Mouse (Mus musculus): ENCODE data around the gene Angptl2. TPM values are rescaled to one million over a fixed set of nuclear protein-coding genes. Genes with fewer than 3 reads are reported as not detected.

The Angptl2 gene
- total RNA-seq (2015; ENCODE audit: low replicate concordance), result 1.0 TPM in 1 of 2 replicates, not detected in the other
- 0.70 TPM in 1 of 2 replicates, not detected in the other for total RNA-seq (2017; ENCODE audit: low replicate concordance)

DNA sequence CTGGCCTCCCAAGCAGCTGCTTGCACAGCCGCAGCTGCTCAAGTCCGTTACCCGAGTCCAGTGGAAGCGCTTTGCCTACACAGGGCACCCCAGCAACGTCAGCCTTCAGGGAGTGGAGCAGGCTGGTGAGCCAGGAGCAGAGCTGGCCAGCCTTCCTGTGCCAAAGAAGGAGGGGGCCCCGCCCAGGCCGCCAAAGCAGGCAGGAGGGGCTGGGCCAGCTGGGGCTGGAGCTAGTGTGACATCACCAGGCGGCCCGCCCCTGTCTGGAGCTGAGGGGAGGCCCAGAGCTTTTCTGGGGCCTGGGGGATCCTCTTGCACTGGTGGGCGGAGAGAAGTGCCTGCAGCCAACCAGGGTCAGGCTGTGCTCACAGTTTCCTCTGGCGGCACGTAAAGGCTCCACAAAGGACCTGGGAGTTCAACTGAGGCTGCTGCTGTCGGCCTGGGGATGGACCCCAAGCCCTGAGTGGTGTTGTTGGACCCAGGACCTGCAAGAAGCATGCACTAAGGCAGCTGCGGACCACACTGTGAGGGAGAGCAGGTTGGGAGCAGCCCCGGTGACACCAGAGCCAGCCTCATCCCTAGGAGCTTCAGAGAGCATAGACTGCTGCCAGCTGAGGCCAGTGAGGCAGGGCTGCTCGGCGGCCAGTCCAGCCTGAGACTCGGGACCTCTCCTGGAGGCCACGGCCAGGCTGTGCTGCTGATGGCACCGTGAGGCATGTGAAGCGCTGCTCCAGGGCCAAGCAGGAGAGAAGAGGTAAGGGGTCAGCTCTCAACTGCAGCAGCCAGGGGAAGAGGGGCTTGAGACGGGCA, at the start of gene Angptl2:
Gene Angptl2, plus strand, starts transcription at position 370 of the 810 bp plus-strand sequence.
- ATAC-seq (replicated peaks; ENCODE audit: low FRiP score, poor library complexity, severe bottlenecking), result no peak

GRCm38 (mm10) chr2:33167060-33167459, 48.8 kb upstream of the Angptl2 start:
- no peak for ATAC-seq (replicated peaks; ENCODE audit: low FRiP score, poor library complexity, severe bottlenecking)

DNA sequence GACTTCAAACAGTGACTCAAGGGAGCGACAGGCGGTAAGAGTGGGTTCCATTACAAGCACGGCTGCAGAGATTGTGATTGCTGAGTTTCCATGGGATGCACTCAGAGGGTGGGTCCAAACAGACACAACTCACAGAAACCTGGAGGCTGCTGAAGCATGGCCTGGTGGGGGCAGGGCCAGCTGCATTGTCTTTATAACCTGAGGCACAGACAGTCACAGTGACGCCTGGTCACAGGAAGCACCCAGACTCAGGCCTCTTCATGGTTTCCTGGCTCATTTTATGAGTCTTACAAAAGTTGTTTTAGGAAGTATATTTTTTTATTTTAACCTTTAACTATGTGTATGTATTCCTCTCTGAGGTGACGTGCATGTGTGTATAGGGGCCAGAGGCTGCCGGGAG, 46.4 kb upstream of the Angptl2 start:
- ATAC-seq (replicated peaks; ENCODE audit: low FRiP score, poor library complexity, severe bottlenecking), result no peak

DNA sequence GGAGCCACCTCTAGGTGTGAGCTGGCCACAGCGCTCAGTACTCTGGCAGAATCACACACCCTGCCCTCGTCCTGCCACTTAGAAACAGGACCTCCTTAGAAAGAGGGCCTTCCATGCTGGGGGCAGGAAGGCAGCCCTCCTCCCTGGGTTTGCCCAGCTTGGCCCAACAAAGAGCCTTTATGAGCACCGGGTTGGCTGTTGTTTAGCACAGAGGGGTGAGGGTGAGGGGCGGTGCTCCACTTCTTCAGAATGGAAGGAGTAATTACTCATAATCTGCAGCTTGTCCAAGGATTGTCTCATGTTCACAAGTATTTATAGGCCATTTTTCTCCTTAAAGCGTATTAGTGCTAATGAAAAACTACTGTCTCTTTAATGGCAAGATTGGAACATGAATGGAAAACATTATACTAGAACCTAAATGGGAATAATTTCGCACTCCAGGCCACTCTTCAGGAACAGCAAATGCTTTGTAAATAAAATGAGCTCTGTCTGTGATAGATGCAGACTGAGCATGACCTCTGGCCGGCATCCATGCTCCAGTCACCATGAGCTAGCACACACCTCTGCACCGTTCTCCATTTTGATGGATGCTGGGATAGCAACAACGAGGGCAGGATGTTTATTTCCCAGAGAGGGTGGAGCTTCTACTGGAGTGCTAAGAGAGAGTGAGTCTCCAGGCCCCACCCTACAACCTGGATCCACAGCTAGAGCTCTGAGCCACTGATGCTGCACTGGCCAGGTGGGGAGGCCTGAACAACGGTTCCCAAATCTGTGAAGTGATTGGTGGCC, 44.9 kb upstream of the Angptl2 start:
- no peak for ATAC-seq (replicated peaks; ENCODE audit: low FRiP score, poor library complexity, severe bottlenecking)

DNA sequence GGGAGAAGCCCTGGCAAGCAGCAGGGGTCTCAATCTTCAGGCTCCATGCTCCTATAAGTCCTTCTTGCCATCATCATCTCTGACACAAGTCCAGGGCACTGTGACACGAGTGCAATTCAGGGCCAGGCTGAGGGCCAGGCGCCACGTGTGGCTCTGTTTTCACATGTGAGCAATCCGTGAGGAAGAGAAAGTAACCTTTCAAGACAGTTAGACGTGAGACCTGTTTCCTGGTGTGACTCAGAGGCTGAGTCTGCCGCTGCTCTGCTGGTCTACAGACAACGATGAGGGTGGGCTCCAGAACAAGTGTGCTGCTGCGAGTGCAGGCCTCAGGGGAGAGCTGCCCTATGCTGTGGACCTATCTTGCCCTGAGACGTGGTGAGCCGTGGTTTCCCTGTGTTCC, 42.7 kb upstream of the Angptl2 start:
- no peak for ATAC-seq (replicated peaks; ENCODE audit: low FRiP score, poor library complexity, severe bottlenecking)

GRCm38 (mm10) chr2:33173686-33174085, 42.2 kb upstream of the Angptl2 start:
- ATAC-seq (replicated peaks; ENCODE audit: low FRiP score, poor library complexity, severe bottlenecking), result no peak

GRCm38 (mm10) chr2:33176516-33176915, 39.4 kb upstream of the Angptl2 start:
- ATAC-seq (replicated peaks; ENCODE audit: low FRiP score, poor library complexity, severe bottlenecking), result no peak

DNA sequence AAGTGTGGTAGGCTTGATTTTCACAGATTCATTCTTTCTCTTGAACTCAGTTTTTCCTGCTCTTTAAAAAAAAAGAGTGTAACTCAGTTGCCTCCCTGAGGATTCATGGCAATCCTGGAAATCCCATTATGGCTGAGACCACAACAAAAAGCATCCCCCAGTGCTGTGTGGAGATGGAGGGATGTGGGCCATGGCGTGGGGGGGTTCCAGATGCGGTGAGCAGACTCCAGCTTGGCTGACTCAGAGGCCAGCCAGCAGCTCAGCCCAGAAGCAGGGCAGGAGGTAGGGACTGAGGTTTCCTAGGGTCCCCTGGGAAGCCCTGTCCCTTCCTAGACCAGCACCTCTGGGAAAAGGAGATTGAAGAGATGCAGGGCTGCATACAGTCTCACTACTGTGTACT, 38.9 kb upstream of the Angptl2 start:
- no peak for ATAC-seq (replicated peaks; ENCODE audit: low FRiP score, poor library complexity, severe bottlenecking)

DNA sequence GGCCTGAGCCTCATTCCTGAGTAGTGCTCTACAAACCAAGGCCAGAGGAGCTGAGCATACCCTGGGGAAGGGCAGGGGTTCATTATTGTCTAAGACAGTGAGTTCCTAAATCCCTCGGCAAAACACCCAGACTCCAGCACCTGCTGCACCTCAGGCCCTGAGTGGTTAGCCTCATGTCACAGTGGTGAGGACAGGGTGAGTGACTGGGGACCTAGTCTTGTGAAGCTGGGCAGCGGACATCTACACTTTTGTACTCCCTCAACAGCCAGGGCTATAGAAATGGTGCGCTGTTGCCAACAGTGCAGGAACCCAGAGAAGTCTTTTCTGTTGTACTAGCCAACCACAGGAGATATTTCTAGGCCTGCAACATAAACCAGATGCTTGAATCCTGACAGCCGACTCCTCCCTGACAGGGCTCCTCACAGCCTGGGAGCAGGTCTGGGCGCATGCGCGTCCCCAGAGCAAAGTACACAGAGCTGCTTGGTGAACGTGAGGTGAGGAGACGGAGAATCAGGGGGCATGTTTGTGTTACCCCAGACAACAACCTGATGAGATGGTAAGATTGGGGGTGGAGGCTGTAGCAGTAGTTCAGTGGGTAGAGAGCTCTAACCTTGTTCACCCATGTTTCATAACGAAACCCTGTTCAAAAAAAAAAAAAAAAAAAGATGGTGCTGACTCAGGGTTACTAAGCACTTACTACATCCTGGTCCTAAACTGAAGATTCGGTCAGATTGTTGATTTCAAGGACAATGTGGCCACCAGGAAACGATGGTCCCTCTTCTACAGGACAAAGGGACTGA, 38.2 kb upstream of the Angptl2 start:
- no peak for ATAC-seq (replicated peaks; ENCODE audit: low FRiP score, poor library complexity, severe bottlenecking)

DNA sequence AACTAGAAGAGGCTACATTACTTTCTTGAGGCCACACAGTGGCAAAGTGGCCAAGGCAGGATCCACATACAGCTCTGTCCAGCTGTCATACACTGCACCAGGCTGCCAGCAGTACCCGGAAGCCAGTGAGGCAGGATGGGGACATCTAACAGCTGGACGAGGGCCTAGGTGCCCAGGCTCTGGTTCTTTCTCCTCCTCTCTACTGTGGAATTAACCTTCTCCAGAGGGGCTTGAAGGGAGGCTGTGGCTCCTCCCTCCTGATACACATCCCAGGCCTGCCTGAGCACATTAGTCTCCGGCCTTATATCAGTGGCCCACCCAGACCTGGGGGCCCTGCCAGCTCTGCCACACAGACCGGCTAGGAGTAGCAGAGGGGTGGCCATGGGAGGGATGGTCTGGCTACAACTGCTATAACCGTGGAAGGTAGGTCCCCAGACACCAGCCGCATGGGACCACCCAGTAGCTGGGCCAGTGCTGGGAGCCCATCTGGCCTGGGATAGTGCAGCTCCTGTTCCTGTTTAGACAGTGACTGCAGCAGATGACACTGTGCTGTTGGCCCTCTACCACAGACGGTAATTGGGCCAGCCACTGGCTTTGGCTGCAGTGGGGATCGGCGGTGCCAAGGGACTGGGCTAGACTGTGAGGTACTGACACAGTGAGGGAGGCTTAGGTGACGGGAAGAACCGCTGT, 37.5 kb upstream of the Angptl2 start:
- ATAC-seq (replicated peaks; ENCODE audit: low FRiP score, poor library complexity, severe bottlenecking), result no peak

DNA sequence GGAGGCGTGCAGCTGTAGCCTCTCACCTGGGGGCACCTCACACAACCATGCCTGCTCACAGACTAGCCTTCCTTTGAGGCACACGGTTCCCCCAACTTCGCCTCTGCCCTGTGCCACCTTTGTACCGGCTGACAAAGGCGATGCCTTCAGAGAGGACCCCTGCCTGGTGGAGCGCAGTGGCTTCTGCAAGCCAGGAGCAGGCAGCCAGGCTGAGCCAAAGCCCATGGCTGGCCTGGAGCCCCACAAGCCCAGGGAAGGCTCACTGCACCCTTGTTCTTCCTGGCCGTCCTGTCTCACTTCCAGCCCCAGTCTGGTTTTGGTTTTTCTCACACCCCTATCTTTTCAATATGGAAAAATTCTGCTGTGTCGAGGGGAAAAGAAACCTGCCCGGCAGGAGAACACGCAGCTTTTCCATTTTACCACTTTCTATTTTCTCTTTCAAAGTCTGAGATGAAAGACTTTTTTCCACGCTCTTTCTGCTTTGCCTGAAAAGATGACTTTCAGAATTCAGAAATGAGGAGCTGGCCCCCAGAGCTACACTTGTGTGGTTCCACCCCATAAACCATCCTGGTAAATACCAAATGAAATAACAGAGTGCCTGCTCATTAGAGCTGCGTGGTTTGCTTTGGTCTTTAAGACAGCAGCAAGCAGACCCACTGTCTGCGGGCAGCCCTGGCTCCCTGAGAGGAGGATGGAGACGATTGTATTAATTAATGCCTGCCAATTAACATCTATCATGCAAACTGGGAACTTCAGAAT, 36.5 kb upstream of the Angptl2 start:
- ATAC-seq (replicated peaks; ENCODE audit: low FRiP score, poor library complexity, severe bottlenecking), result no peak

GRCm38 (mm10) chr2:33179930-33180630, 35.8 kb upstream of the Angptl2 start:
- ATAC-seq (replicated peaks; ENCODE audit: low FRiP score, poor library complexity, severe bottlenecking), result no peak

- ATAC-seq (replicated peaks; ENCODE audit: low FRiP score, poor library complexity, severe bottlenecking), result no peak
These were observed 32.5 kb upstream of the Angptl2 start for GRCm38 (mm10) chr2:33183321-33183720.

GRCm38 (mm10) chr2:33184641-33185040, 31.2 kb upstream of the Angptl2 start:
- ATAC-seq (replicated peaks; ENCODE audit: low FRiP score, poor library complexity, severe bottlenecking), result no peak

DNA sequence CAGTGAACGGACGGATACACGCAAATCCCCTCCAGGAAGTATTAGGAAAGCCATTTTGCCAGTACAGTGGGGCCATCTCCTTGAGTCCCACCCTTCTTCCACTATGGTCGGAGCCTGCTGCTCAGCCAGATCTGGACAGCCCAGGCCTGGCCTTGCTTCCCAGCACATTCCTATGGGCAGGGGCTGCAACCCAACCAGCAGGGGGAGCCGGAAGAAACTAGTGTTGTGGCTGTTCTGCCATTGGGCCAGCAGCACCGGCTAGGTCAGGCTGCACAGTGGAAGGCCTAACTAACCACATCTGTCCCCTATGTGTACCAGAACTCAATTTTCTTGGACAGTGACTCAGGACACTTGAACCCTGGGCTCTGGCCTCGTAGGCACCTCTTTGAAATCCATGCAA, 30.6 kb upstream of the Angptl2 start:
- no peak for ATAC-seq (replicated peaks; ENCODE audit: low FRiP score, poor library complexity, severe bottlenecking)

DNA sequence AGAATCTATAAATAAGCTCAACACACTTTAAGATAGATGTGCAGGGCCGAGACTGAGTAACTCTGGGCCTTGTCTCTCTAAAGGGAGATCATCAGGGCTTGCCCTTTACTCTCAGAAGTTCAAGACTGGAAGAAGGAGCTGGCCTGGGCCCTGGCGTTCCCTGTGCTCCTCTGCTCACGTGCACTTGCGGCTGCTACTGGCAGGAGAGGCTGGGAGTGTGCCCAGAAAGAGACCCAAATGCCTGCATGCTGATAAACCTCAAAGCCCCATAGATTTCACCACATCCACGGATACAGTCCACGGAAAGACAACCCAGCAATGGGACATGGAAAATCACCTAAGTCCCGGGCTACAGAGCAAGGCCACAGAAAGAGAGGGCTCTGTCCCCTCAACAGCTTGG, 29.4 kb upstream of the Angptl2 start:
- ATAC-seq (replicated peaks; ENCODE audit: low FRiP score, poor library complexity, severe bottlenecking), result no peak

DNA sequence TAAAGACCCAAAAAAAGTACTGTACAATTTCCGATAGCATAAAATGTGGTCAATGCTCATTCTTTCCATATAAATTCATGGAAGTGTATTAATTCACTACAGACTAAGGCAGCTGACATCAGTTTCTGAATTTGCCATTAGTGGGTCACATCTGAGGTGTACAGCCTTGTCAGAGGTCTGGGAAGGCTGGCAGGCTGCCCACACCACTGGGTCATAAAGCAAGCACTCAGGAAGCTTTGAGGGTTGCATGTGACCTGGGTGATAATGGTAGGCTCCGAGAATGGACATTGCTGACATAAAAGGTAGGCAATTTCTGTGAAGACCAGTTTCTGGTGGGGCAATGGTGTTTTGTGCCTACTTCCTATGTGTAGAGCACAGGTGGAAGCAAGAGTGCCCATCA, 28.0 kb upstream of the Angptl2 start:
- no peak for ATAC-seq (replicated peaks; ENCODE audit: low FRiP score, poor library complexity, severe bottlenecking)

GRCm38 (mm10) chr2:33188925-33189670, 26.8 kb upstream of the Angptl2 start:
- no peak for ATAC-seq (replicated peaks; ENCODE audit: low FRiP score, poor library complexity, severe bottlenecking)

Measured in erythroblast, adult 5-6 weeks (primary cell).